Mouse (Mus musculus) heart, adult 11 months (tissue): ENCODE data around the gene Map4k4.

ENCODE experiments used
- DNase-seq: peaks from one replicate; pipeline ENCODE4 v3.0.0; 2022

Gene Map4k4

GRCm38 (mm10) chr1:39901063-39901811 is 524 bp downstream of the Map4k4 start:
- peak; percentile 97 for DNase-seq

- peak; percentile 95 for DNase-seq
These were observed 1.4 kb downstream of the Map4k4 start for GRCm38 (mm10) chr1:39901851-39902703.

- DNase-seq, result peak; percentile 96
These were observed 2.0 kb downstream of the Map4k4 start for GRCm38 (mm10) chr1:39902704-39903151.

GRCm38 (mm10) chr1:39904720-39905119 is 4.0 kb downstream of the Map4k4 start:
- DNase-seq, result no peak

- DNase-seq, result peak; percentile 91
These were observed 6.2 kb downstream of the Map4k4 start for GRCm38 (mm10) chr1:39906921-39907320.

GRCm38 (mm10) chr1:39908976-39909375 is 8.3 kb downstream of the Map4k4 start:
- no peak for DNase-seq

GRCm38 (mm10) chr1:39911446-39911845 is 10.7 kb downstream of the Map4k4 start:
- DNase-seq, result no peak

GRCm38 (mm10) chr1:39913256-39913655 is 12.5 kb downstream of the Map4k4 start:
- no peak for DNase-seq

GRCm38 (mm10) chr1:39916144-39916543 is 15.4 kb downstream of the Map4k4 start:
- DNase-seq, result no peak

- DNase-seq, result no peak
These were observed 17.3 kb downstream of the Map4k4 start for GRCm38 (mm10) chr1:39917855-39918516.

GRCm38 (mm10) chr1:39918517-39919115 is 17.9 kb downstream of the Map4k4 start:
- no peak for DNase-seq

- no peak for DNase-seq
These were observed 19.9 kb downstream of the Map4k4 start for GRCm38 (mm10) chr1:39920616-39921015.

- no peak for DNase-seq
These were observed 21.3 kb downstream of the Map4k4 start for GRCm38 (mm10) chr1:39921996-39922395.

- DNase-seq, result peak; percentile 98
These were observed 22.0 kb downstream of the Map4k4 start for GRCm38 (mm10) chr1:39922714-39923113.

GRCm38 (mm10) chr1:39923395-39924337 is 23.0 kb downstream of the Map4k4 start:
- no peak for DNase-seq

- no peak for DNase-seq
These were observed 30.3 kb downstream of the Map4k4 start for GRCm38 (mm10) chr1:39931055-39931454.

GRCm38 (mm10) chr1:39932216-39932739 is 31.6 kb downstream of the Map4k4 start:
- DNase-seq, result no peak

- DNase-seq, result no peak
These were observed 32.2 kb downstream of the Map4k4 start for GRCm38 (mm10) chr1:39932922-39933321.

- no peak for DNase-seq
These were observed 34.2 kb downstream of the Map4k4 start for GRCm38 (mm10) chr1:39934954-39935353.

- no peak for DNase-seq
These were observed 34.9 kb downstream of the Map4k4 start for GRCm38 (mm10) chr1:39935616-39936015.

GRCm38 (mm10) chr1:39936332-39936802 is 35.7 kb downstream of the Map4k4 start:
- DNase-seq, result peak; percentile 99
